In genomic region chr9:33404691-33405090, GRCm38 (mm10) we compare ENCODE assay signal across 35 mouse cellular contexts.
"Had no signal": no experiment of that assay in that cellular context is flagged by ENCODE, and none has a peak within 500 bp of the region (broad histone marks: within the 10 kb centered on the region; RNA-seq: fewer than 3 reads in every experiment).

No protein-coding gene starts in this region.

- H3K27ac ChIP-seq: heart, embryonic 13.5 days; heart, embryonic 15.5 days; hindbrain, embryonic 10.5 days; hindbrain, embryonic 12.5 days; hindbrain, embryonic 13.5 days; hindbrain, embryonic 14.5 days; hindbrain, embryonic 15.5 days; hindbrain, postnatal 0 days; intestine, embryonic 15.5 days; kidney, embryonic 15.5 days; kidney, postnatal 0 days; layer of hippocampus, adult 2 months; left cerebral cortex, adult 2 months had no signal

- H3K9ac ChIP-seq: heart, embryonic 12.5 days; heart, embryonic 13.5 days; heart, embryonic 15.5 days; hindbrain, embryonic 12.5 days; hindbrain, embryonic 13.5 days; hindbrain, embryonic 14.5 days; hindbrain, embryonic 15.5 days; intestine, embryonic 15.5 days; kidney, embryonic 15.5 days had no signal

- H3K9me3 ChIP-seq: heart, embryonic 12.5 days; heart, embryonic 15.5 days; hindbrain, embryonic 15.5 days; intestine, embryonic 15.5 days had no signal

- H3K4me3 ChIP-seq: heart, embryonic 12.5 days; heart, embryonic 13.5 days; heart, embryonic 15.5 days; hindbrain, embryonic 10.5 days; hindbrain, embryonic 12.5 days; hindbrain, embryonic 13.5 days; hindbrain, embryonic 15.5 days; intestine, embryonic 15.5 days; kidney, embryonic 15.5 days; layer of hippocampus, adult 2 months; left cerebral cortex, adult 2 months had no signal

- ATAC-seq: hindbrain, embryonic 16.5 days; hindbrain, postnatal 0 days; inflammation-experienced regulatory T-cells, adult 6 months; intestine, embryonic 15.5 days; intestine, embryonic 16.5 days; intestine, postnatal 0 days had no signal

- H3K4me1 ChIP-seq: heart, embryonic 12.5 days; heart, embryonic 13.5 days; heart, embryonic 15.5 days; hindbrain, embryonic 10.5 days; hindbrain, embryonic 12.5 days; hindbrain, embryonic 13.5 days; hindbrain, embryonic 15.5 days; intestine, embryonic 15.5 days; kidney, embryonic 15.5 days had no signal

- DNase-seq: heart, postnatal 10 days; heart, postnatal 14 days; heart, postnatal 36 days; heart, postnatal 4 days; kidney, adult 11 months; kidney, adult 18-20 months; kidney, adult 2 months; kidney, adult 8-10 months; kidney, adult 9 months; kidney, postnatal 10 days; kidney, postnatal 14 days; kidney, postnatal 25 days; kidney, postnatal 36 days; kidney, postnatal 4 days; layer of hippocampus, adult 9-11 months; layer of hippocampus, postnatal 36 days had no signal

- H3K4me2 ChIP-seq: heart, embryonic 11.5 days; heart, embryonic 12.5 days; heart, embryonic 13.5 days; heart, embryonic 15.5 days; hindbrain, embryonic 12.5 days; hindbrain, embryonic 13.5 days; hindbrain, embryonic 14.5 days; hindbrain, embryonic 15.5 days; intestine, embryonic 15.5 days; kidney, embryonic 15.5 days had no signal

- H3K36me3 ChIP-seq: heart, embryonic 12.5 days; heart, embryonic 13.5 days; heart, embryonic 15.5 days; hindbrain, embryonic 10.5 days; hindbrain, embryonic 12.5 days; hindbrain, embryonic 13.5 days; hindbrain, embryonic 15.5 days; intestine, embryonic 15.5 days; kidney, embryonic 15.5 days had no signal

- H3K27me3 ChIP-seq: heart, embryonic 12.5 days; heart, embryonic 13.5 days; heart, embryonic 15.5 days; hindbrain, embryonic 12.5 days; hindbrain, embryonic 13.5 days; hindbrain, embryonic 15.5 days; intestine, embryonic 15.5 days; kidney, embryonic 15.5 days had no signal
